In genomic region chr9:107435285-107435684, GRCm38 (mm10) we compare ENCODE assay signal across 14 mouse cellular contexts. TPM values are rescaled to one million over a fixed set of nuclear protein-coding genes. Genes with fewer than 3 reads are reported as not detected.
A peak's percentile ranks its signal among the peaks of the same experiment; 100 is the strongest.
DNase-seq lines count a peak whose midpoint lies in the region; ATAC-seq and TF ChIP-seq lines count a peak whose summit lies in the region.
"Had no signal": no experiment of that assay in that cellular context is flagged by ENCODE, and none has a peak within 500 bp of the region (broad histone marks: within the 10 kb centered on the region; RNA-seq: fewer than 3 reads in every experiment).

No protein-coding gene starts in this region.

- peak overlapping the region; percentile 49; the same call in 1 of the 2 replicates for H3K4me2 ChIP-seq in heart, embryonic 12.5 days
- H3K4me2 ChIP-seq in forebrain, embryonic 11.5 days (ENCODE audit: low read depth, low read length, severe bottlenecking) = no peak overlapping the region
- no peak overlapping the region for H3K4me2 ChIP-seq in hindbrain, embryonic 15.5 days
- H3K4me2 ChIP-seq in midbrain, postnatal 0 days (ENCODE audit: low read depth, low read length, poor library complexity, severe bottlenecking) = no peak overlapping the region

- WGBS in heart, embryonic 12.5 days = 22% methylated on average over 6 of the region's 6 CpGs
- WGBS in forebrain, embryonic 11.5 days = 40% methylated on average over 6 of the region's 6 CpGs
- 15% methylated on average over 6 of the region's 6 CpGs for WGBS in hindbrain, embryonic 15.5 days
- 25% methylated on average over 6 of the region's 6 CpGs for WGBS in midbrain, postnatal 0 days

- no peak for DNase-seq in heart, postnatal 10 days
- DNase-seq in forebrain, embryonic 11.5 days (ENCODE audit: low spot score) = no peak
- DNase-seq in midbrain, postnatal 0 days (ENCODE audit: low spot score) = no peak
- no peak for DNase-seq in frontal cortex, postnatal 14 days (ENCODE audit: low spot score in 2 of 2)
- no peak for DNase-seq in kidney, postnatal 25 days
- no peak for DNase-seq in testis, postnatal 14 days (ENCODE audit: low spot score)
- DNase-seq: adrenal gland, postnatal 10 days; cerebellum, adult 11 months; gastrocnemius, postnatal 10 days; kidney, postnatal 36 days; lung, adult 2 months; thymus, postnatal 25 days had no signal

- intact Hi-C loops in heart, postnatal 10 days (cut with DNase I) = no loop called here

- no peaks in the 10 kb centered on the region for H3K9me3 ChIP-seq in heart, embryonic 12.5 days (replicated peaks)
- H3K9me3 ChIP-seq in forebrain, embryonic 11.5 days (ENCODE audit: control insufficient read depth, low read length) = no peaks in the 10 kb centered on the region
- no peaks in the 10 kb centered on the region for H3K9me3 ChIP-seq in hindbrain, embryonic 15.5 days
- no peaks in the 10 kb centered on the region for H3K9me3 ChIP-seq in midbrain, postnatal 0 days (ENCODE audit: low read length)

- H3K36me3 ChIP-seq in heart, embryonic 12.5 days = no peaks in the 10 kb centered on the region
- H3K36me3 ChIP-seq in forebrain, embryonic 11.5 days (ENCODE audit: control insufficient read depth, insufficient read depth, low read length) = no peaks in the 10 kb centered on the region
- H3K36me3 ChIP-seq in hindbrain, embryonic 15.5 days = no peaks in the 10 kb centered on the region
- no peaks in the 10 kb centered on the region for H3K36me3 ChIP-seq in midbrain, postnatal 0 days (ENCODE audit: insufficient read depth, low read length)

- no peak for TF ChIP-seq CTCF in midbrain, postnatal 0 days (IDR thresholded peaks at IDR 0.05)

- ATAC-seq in heart, embryonic 12.5 days (ENCODE audit: insufficient number of reproducible peaks, low FRiP score) = 0 out of 2 replicates have a peak, but pooled peaks have one; percentile 41
- ATAC-seq in forebrain, embryonic 11.5 days (replicated peaks; ENCODE audit: low FRiP score) = 0 out of 2 replicates have a peak, but pooled peaks have one; percentile 39
- no peak for ATAC-seq in hindbrain, embryonic 15.5 days (ENCODE audit: low FRiP score, low read depth)
- no peak for ATAC-seq in midbrain, postnatal 0 days (ENCODE audit: low FRiP score)

- 0 out of 2 replicates have a peak, but pooled peaks cover 2% of the 10 kb centered on the region for H3K27me3 ChIP-seq in heart, embryonic 12.5 days (replicated peaks)
- H3K27me3 ChIP-seq in forebrain, embryonic 11.5 days (ENCODE audit: control insufficient read depth, insufficient read depth, low read length) = no peaks in the 10 kb centered on the region
- no peaks in the 10 kb centered on the region for H3K27me3 ChIP-seq in hindbrain, embryonic 15.5 days
- H3K27me3 ChIP-seq in midbrain, postnatal 0 days (ENCODE audit: insufficient read depth, low read length) = no peaks in the 10 kb centered on the region

- H3K9ac ChIP-seq in heart, embryonic 12.5 days = no peak overlapping the region
- H3K9ac ChIP-seq in forebrain, embryonic 11.5 days (ENCODE audit: low read length) = no peak overlapping the region; the same call in 1 of the 2 replicates
- H3K9ac ChIP-seq in hindbrain, embryonic 15.5 days = no peak overlapping the region
- no peak overlapping the region for H3K9ac ChIP-seq in midbrain, postnatal 0 days (replicated peaks; ENCODE audit: low read length, poor library complexity, severe bottlenecking)

- peaks cover 58% of the 10 kb centered on the region for H3K4me1 ChIP-seq in heart, embryonic 12.5 days (replicated peaks)
- H3K4me1 ChIP-seq in forebrain, embryonic 11.5 days (replicated peaks; ENCODE audit: control insufficient read depth, insufficient read depth, low read length) = peaks cover 12% of the 10 kb centered on the region
- H3K4me1 ChIP-seq in hindbrain, embryonic 15.5 days (replicated peaks) = peaks cover 67% of the 10 kb centered on the region
- peaks cover 11% of the 10 kb centered on the region for H3K4me1 ChIP-seq in midbrain, postnatal 0 days (ENCODE audit: insufficient read depth, low read length)

- no peak overlapping the region for H3K27ac ChIP-seq in heart, embryonic 12.5 days (ENCODE audit: poor library complexity, severe bottlenecking)
- H3K27ac ChIP-seq in forebrain, embryonic 11.5 days (ENCODE audit: low read depth, low read length) = peak overlapping the region; percentile 13
- 0 out of 2 replicates have a peak overlapping the region, but pooled peaks have one; percentile 14 for H3K27ac ChIP-seq in hindbrain, embryonic 15.5 days (replicated peaks)
- 0 out of 2 replicates have a peak overlapping the region, but pooled peaks have one; percentile 18 for H3K27ac ChIP-seq in midbrain, postnatal 0 days (ENCODE audit: low read depth, low read length)

- H3K4me3 ChIP-seq in heart, embryonic 12.5 days = no peak overlapping the region
- no peak overlapping the region for H3K4me3 ChIP-seq in forebrain, embryonic 11.5 days (ENCODE audit: low read depth, low read length)
- no peak overlapping the region for H3K4me3 ChIP-seq in hindbrain, embryonic 15.5 days
- no peak overlapping the region for H3K4me3 ChIP-seq in midbrain, postnatal 0 days (ENCODE audit: low read depth, low read length)

RNA-seq across cellular contexts. Expression of gene Cacna2d2, which starts 35.9 kb away (rescaled TPM):
- 5.9 and 6.2 TPM in 2 replicates for polyA plus RNA-seq in heart, embryonic 12.5 days (2016; fragmentation: Nextera tagmentation; extraction: Ambion mirVana)
- total RNA-seq in heart, postnatal 10 days (2021) = 10 to 100 TPM in 1 of 2 experiments, 1 to 10 TPM in 1; 7.3 to 13.2 TPM
- polyA plus RNA-seq in forebrain, embryonic 11.5 days (2014; fragmentation: Nextera tagmentation; extraction: Ambion mirVana) = 1.8 and 2.8 TPM in 2 replicates
- 7.7 and 10.7 TPM in 2 replicates for polyA plus RNA-seq in hindbrain, embryonic 15.5 days (2015; fragmentation: Nextera tagmentation; extraction: Ambion mirVana)
- total RNA-seq in midbrain, postnatal 0 days (2014; rRNA removed) = 138 and 191 TPM in 2 replicates
- polyA plus RNA-seq in midbrain, postnatal 0 days (2015; fragmentation: Nextera tagmentation; extraction: Ambion mirVana) = 8.4 and 9.0 TPM in 2 replicates

Comparison
In these comparisons a context has a peak if more than half of its experiments do, and no peak if none do; other contexts are left out.
1. ATAC-seq: peak in heart, embryonic 12.5 days (single experiment) and forebrain, embryonic 11.5 days (single experiment); none in hindbrain, embryonic 15.5 days (single experiment) and midbrain, postnatal 0 days (single experiment).